ENCODE assay signal across 8 mouse cellular contexts in genomic region chr11:97781478-97781831, GRCm38 (mm10). TPM values are rescaled to one million over a fixed set of nuclear protein-coding genes. Genes with fewer than 3 reads are reported as not detected.
A peak's percentile ranks its signal among the peaks of the same experiment; 100 is the strongest.
DNase-seq lines count a peak whose midpoint lies in the region; ATAC-seq and TF ChIP-seq lines count a peak whose summit lies in the region.

No protein-coding gene starts in this region.

- H3K9ac ChIP-seq in kidney, postnatal 0 days (ENCODE audit: low read depth, low read length), result peak overlapping the region; percentile 100
- H3K9ac ChIP-seq in hindbrain, embryonic 15.5 days, result peak overlapping the region; percentile 92
- H3K9ac ChIP-seq in midbrain, embryonic 16.5 days (ENCODE audit: low read depth, low read length), result peak overlapping the region; percentile 91

- no peak for ATAC-seq in kidney, postnatal 0 days (replicated peaks; ENCODE audit: low FRiP score, low read depth)
- ATAC-seq in common myeloid progenitor, adult 5-6 weeks (replicated peaks; ENCODE audit: low read depth, poor library complexity, severe bottlenecking), result peak; percentile 5; the same call in 1 of the 2 replicates
- no peak for ATAC-seq in hindbrain, embryonic 15.5 days (ENCODE audit: low FRiP score, low read depth)
- ATAC-seq in midbrain, embryonic 16.5 days, result no peak

- H3K27me3 ChIP-seq in kidney, postnatal 0 days (ENCODE audit: insufficient read depth, low read length), result no peaks in the 10 kb centered on the region
- no peaks in the 10 kb centered on the region for H3K27me3 ChIP-seq in hindbrain, embryonic 15.5 days
- H3K27me3 ChIP-seq in midbrain, embryonic 16.5 days (ENCODE audit: control insufficient read depth, insufficient read depth, low read depth, low read length), result no peaks in the 10 kb centered on the region

- peak overlapping the region; percentile 65 for H3K4me2 ChIP-seq in kidney, postnatal 0 days (ENCODE audit: low read length)
- peak overlapping the region; percentile 66 for H3K4me2 ChIP-seq in hindbrain, embryonic 15.5 days
- peak overlapping the region; percentile 82 for H3K4me2 ChIP-seq in midbrain, embryonic 16.5 days (ENCODE audit: low read length)

- H3K4me1 ChIP-seq in kidney, postnatal 0 days (replicated peaks; ENCODE audit: insufficient read depth, low read length), result peaks cover 3% of the 10 kb centered on the region; the same call in 1 of the 2 replicates
- H3K4me1 ChIP-seq in hindbrain, embryonic 15.5 days (replicated peaks), result peaks cover 28% of the 10 kb centered on the region
- peaks cover 18% of the 10 kb centered on the region for H3K4me1 ChIP-seq in midbrain, embryonic 16.5 days (ENCODE audit: control insufficient read depth, insufficient read depth, low read length)

- H3K9me3 ChIP-seq in kidney, postnatal 0 days (replicated peaks; ENCODE audit: low read length), result no peaks in the 10 kb centered on the region
- no peaks in the 10 kb centered on the region for H3K9me3 ChIP-seq in hindbrain, embryonic 15.5 days
- no peaks in the 10 kb centered on the region for H3K9me3 ChIP-seq in midbrain, embryonic 16.5 days (replicated peaks; ENCODE audit: control insufficient read depth, low read length, poor library complexity, severe bottlenecking)

- under 1% methylated on average over 11 of the region's 11 CpGs for WGBS in kidney, postnatal 0 days
- 1% methylated on average over 11 of the region's 11 CpGs for WGBS in hindbrain, embryonic 15.5 days
- WGBS in midbrain, embryonic 16.5 days, result 4% methylated on average over 11 of the region's 11 CpGs

- no peak for TF ChIP-seq CTCF in kidney, postnatal 0 days (IDR thresholded peaks at IDR 0.05; ENCODE audit: low read depth)

- peak overlapping the region; percentile 88 for H3K4me3 ChIP-seq in kidney, postnatal 0 days (replicated peaks; ENCODE audit: low read depth, low read length)
- peak overlapping the region; percentile 71 for H3K4me3 ChIP-seq in hindbrain, embryonic 15.5 days
- peak overlapping the region; percentile 78 for H3K4me3 ChIP-seq in midbrain, embryonic 16.5 days (ENCODE audit: low read depth, low read length)

- no peak for DNase-seq in kidney, postnatal 0 days (ENCODE audit: low spot score)
- no peak for DNase-seq in kidney, adult 9 months
- no peak for DNase-seq in natural killer cell, adult 2 months (ENCODE audit: low spot score in 2 of 2)
- no peak for DNase-seq in left cerebral cortex, adult 8-10 months (ENCODE audit: low spot score in 2 of 2)
- no peak for DNase-seq in adrenal gland, adult 2 months

- peaks cover 36% of the 10 kb centered on the region for H3K36me3 ChIP-seq in kidney, postnatal 0 days (ENCODE audit: insufficient read depth, low read length)
- peaks cover 42% of the 10 kb centered on the region for H3K36me3 ChIP-seq in hindbrain, embryonic 15.5 days
- H3K36me3 ChIP-seq in midbrain, embryonic 16.5 days (ENCODE audit: control insufficient read depth, insufficient read depth, low read length), result peaks cover 31% of the 10 kb centered on the region

- H3K27ac ChIP-seq in kidney, postnatal 0 days, result peak overlapping the region; percentile 95
- peak overlapping the region; percentile 82 for H3K27ac ChIP-seq in hindbrain, embryonic 15.5 days (replicated peaks)
- H3K27ac ChIP-seq in midbrain, embryonic 16.5 days (ENCODE audit: low read length), result peak overlapping the region; percentile 94

RNA-seq across cellular contexts. Expression of gene Rpl23, which starts 0.8 kb away (rescaled TPM):
- polyA plus RNA-seq in kidney, postnatal 0 days (2015; fragmentation: Nextera tagmentation; extraction: Ambion mirVana), result 716 and 863 TPM in 2 replicates
- total RNA-seq in common myeloid progenitor, adult 5-6 weeks (2017), result 2,081 and 2,105 TPM in 2 replicates
- polyA plus RNA-seq in hindbrain, embryonic 15.5 days (2015; fragmentation: Nextera tagmentation; extraction: Ambion mirVana), result 296 and 312 TPM in 2 replicates
- 267 and 286 TPM in 2 replicates for polyA plus RNA-seq in midbrain, embryonic 16.5 days (2015; fragmentation: Nextera tagmentation; extraction: Ambion mirVana)
- 100 to 1,000 TPM; 331 to 461 (median 392) TPM for total RNA-seq in left cerebral cortex, adult 8-10 months (2022)
- 100 to 1,000 TPM; 700 to 846 TPM for total RNA-seq in adrenal gland, adult 2 months (2021)
- 13.7 and 14.2 TPM in 2 replicates for polyA plus RNA-seq in adrenal gland, adult 2 months (2012; rRNA removed)

RNA-seq across cellular contexts. Expression of gene 1700001P01Rik, which starts 5.7 kb away (rescaled TPM):
- polyA plus RNA-seq in kidney, postnatal 0 days (2015; fragmentation: Nextera tagmentation; extraction: Ambion mirVana), result not detected in 2 replicates
- not detected in 2 replicates for total RNA-seq in common myeloid progenitor, adult 5-6 weeks (2017)
- 0.26 and 0.28 TPM in 2 replicates for polyA plus RNA-seq in hindbrain, embryonic 15.5 days (2015; fragmentation: Nextera tagmentation; extraction: Ambion mirVana)
- polyA plus RNA-seq in midbrain, embryonic 16.5 days (2015; fragmentation: Nextera tagmentation; extraction: Ambion mirVana), result 0.74 TPM in 1 of 2 replicates, not detected in the other
- 1 to 10 TPM in 1 of 4 experiments, under 1 TPM in 2, not detected in 1; 0.65 to 1.2 (median 0.84) TPM for total RNA-seq in left cerebral cortex, adult 8-10 months (2022)
- under 1 TPM in 1 of 2 experiments, not detected in 1; 0.49 TPM for total RNA-seq in adrenal gland, adult 2 months (2021)
- not detected in 2 replicates for polyA plus RNA-seq in adrenal gland, adult 2 months (2012; rRNA removed)

RNA-seq across cellular contexts. Expression of gene Cwc25, which starts 15.1 kb away (rescaled TPM):
- 13.9 and 14.8 TPM in 2 replicates for polyA plus RNA-seq in kidney, postnatal 0 days (2015; fragmentation: Nextera tagmentation; extraction: Ambion mirVana)
- total RNA-seq in common myeloid progenitor, adult 5-6 weeks (2017), result 14.5 and 21.8 TPM in 2 replicates
- 14.9 and 16.2 TPM in 2 replicates for polyA plus RNA-seq in hindbrain, embryonic 15.5 days (2015; fragmentation: Nextera tagmentation; extraction: Ambion mirVana)
- 15.9 and 17.2 TPM in 2 replicates for polyA plus RNA-seq in midbrain, embryonic 16.5 days (2015; fragmentation: Nextera tagmentation; extraction: Ambion mirVana)
- 10 to 100 TPM; 17.0 to 20.6 (median 19.1) TPM for total RNA-seq in left cerebral cortex, adult 8-10 months (2022)
- 10 to 100 TPM; 17.5 to 28.9 TPM for total RNA-seq in adrenal gland, adult 2 months (2021)
- polyA plus RNA-seq in adrenal gland, adult 2 months (2012; rRNA removed), result 5.1 and 6.5 TPM in 2 replicates

RNA-seq across cellular contexts. Expression of gene Lasp1, which starts 17.3 kb away (rescaled TPM):
- polyA plus RNA-seq in kidney, postnatal 0 days (2015; fragmentation: Nextera tagmentation; extraction: Ambion mirVana), result 87.7 and 96.4 TPM in 2 replicates
- total RNA-seq in common myeloid progenitor, adult 5-6 weeks (2017), result 79.1 and 126 TPM in 2 replicates
- polyA plus RNA-seq in hindbrain, embryonic 15.5 days (2015; fragmentation: Nextera tagmentation; extraction: Ambion mirVana), result 152 and 173 TPM in 2 replicates
- 194 and 202 TPM in 2 replicates for polyA plus RNA-seq in midbrain, embryonic 16.5 days (2015; fragmentation: Nextera tagmentation; extraction: Ambion mirVana)
- total RNA-seq in left cerebral cortex, adult 8-10 months (2022), result 100 to 1,000 TPM; 138 to 169 (median 155) TPM
- 100 to 1,000 TPM; 118 to 172 TPM for total RNA-seq in adrenal gland, adult 2 months (2021)
- polyA plus RNA-seq in adrenal gland, adult 2 months (2012; rRNA removed), result 127 and 138 TPM in 2 replicates

RNA-seq across cellular contexts. Expression of gene Pip4k2b, which starts 37.0 kb away (rescaled TPM):
- 1.5 TPM in 2 replicates for polyA plus RNA-seq in kidney, postnatal 0 days (2015; fragmentation: Nextera tagmentation; extraction: Ambion mirVana)
- 38.5 and 55.8 TPM in 2 replicates for total RNA-seq in common myeloid progenitor, adult 5-6 weeks (2017)
- 4.0 and 4.2 TPM in 2 replicates for polyA plus RNA-seq in hindbrain, embryonic 15.5 days (2015; fragmentation: Nextera tagmentation; extraction: Ambion mirVana)
- 5.0 and 5.1 TPM in 2 replicates for polyA plus RNA-seq in midbrain, embryonic 16.5 days (2015; fragmentation: Nextera tagmentation; extraction: Ambion mirVana)
- total RNA-seq in left cerebral cortex, adult 8-10 months (2022), result 100 to 1,000 TPM; 109 to 123 (median 110) TPM
- 10 to 100 TPM; 26.9 to 27.2 TPM for total RNA-seq in adrenal gland, adult 2 months (2021)
- polyA plus RNA-seq in adrenal gland, adult 2 months (2012; rRNA removed), result 12.8 and 14.7 TPM in 2 replicates

Comparison
In these comparisons a context has a peak if more than half of its experiments do, and no peak if none do; other contexts are left out.
1. RNA of gene Rpl23, which starts 0.8 kb away (polyA plus RNA-seq): 716 to 863 TPM in kidney, postnatal 0 days, 296 to 312 TPM in hindbrain, embryonic 15.5 days and 267 to 286 TPM in midbrain, embryonic 16.5 days; 13.7 to 14.2 TPM in adrenal gland, adult 2 months; every median in the first group is over 10 times any median in the second.
2. Peak in every context shown above with its lines, with median percentiles within 50 percentile points of each other: H3K27ac ChIP-seq, H3K4me2 ChIP-seq, H3K4me3 ChIP-seq and H3K9ac ChIP-seq.